Mouse (Mus musculus): ENCODE results near the gene Slc25a12. TPM values are rescaled to one million over a fixed set of nuclear protein-coding genes. Genes with fewer than 3 reads are reported as not detected.

Slc25a12 gene
- total RNA-seq, 2 experiments from 2014 or later = 53.6 to 106 TPM

DNA sequence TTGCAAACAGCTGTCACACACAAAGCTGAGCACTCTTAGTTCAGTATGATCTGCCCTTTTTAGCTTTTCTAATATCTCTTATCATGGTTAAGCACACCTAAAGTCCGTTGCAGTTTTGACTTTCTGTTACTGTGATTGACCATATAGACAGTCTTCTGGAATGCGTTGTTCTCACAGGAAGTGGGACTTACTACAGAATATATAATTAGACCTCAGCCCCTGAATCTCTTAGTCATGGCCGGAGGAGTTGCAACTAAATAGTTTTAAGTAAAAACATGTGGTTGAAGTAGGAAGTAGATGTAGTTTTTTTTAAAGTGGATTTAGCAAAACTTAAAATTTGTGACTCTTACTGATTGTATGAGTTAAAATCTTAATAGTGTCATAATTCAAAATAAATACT lies 119.5 kb downstream of the Slc25a12 start:
- no peak for DNase-seq

DNA sequence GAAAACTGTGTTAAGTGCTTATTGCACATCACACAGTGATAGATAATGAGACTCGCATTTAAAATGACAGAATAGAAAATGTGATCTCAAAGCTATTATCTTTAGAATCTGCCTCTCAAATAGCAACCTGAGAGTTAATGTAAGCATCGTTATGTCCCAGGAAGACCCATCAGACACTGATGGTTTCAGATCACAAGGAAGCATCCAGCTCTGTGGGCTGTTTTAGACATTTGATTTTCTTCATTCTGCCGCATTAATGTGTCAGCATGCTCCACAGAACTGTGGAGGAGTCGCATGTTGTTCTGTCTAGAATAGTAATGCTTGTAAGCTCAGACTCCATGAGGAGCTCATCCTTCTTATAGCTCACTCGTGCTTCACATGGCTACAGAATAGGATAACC lies 121.5 kb downstream of the Slc25a12 start:
- no peak for DNase-seq

DNA sequence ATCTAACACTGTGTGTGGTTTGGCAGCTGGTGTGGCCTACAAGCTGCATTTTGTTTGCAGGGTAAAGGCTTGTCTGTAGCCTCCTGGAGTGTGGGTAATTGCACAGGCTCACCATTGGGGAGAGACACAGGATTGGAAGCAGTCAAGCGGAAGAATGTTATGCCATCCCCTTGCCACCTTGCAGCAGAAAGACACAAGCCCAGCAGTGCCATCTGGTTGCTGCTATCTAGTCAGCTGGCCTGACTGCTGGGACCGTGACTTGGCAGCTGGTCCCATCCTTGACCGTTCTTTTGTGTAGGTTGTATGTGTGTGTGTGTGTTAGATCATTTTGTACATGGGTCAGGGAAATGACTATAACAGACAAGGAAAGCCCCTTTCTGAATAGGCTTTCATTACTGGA lies 122.1 kb downstream of the Slc25a12 start:
- DNase-seq = no peak

DNA sequence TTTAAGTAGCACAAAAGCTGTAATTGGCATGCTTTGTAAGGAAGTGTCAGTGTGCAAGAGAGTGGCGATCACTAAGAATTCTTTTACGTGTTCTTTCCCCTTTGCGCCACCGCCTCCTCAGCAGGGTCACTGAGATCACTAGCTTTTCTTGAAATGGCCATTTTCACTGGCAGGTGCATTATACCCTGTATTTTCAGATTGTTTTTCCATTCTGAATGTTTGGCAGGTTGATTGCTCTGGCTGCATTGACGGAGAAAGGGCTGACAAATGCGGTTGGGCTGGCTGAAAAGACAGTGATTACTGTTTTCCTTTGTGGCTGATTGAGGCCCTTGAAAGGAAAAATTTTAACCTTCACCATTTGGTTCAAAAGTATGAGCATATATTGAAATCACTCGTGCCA lies 122.7 kb downstream of the Slc25a12 start:
- no peak for DNase-seq

DNA sequence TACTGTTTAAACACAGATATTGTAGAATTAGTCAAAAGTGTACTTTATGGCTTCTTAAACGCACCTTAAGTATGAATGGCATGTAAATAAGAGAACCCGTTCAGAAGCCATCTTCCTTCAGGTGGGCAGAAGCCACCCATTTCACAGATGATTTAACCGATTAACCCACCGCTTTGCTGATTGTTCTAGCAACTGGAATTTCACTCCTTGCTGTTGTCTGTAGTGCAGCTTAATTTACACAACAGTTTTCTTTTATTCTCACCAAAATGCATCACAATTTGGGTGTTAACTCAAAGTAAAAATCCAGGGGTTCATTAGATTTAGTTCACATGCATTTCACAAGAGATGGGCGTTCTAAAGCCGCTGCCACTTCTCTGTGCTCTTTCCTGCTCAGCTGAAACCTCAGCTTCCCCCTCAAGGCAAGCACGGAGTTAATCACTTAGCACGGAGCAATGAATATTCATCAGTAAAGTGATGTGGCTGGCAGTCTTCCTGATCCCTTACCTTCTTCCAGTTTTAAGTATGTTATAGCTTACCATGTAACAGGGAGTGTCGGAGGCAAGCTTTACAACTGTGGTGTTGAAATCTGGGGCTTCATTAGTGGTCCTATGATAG lies 124.4 kb downstream of the Slc25a12 start:
- no peak for DNase-seq

DNA sequence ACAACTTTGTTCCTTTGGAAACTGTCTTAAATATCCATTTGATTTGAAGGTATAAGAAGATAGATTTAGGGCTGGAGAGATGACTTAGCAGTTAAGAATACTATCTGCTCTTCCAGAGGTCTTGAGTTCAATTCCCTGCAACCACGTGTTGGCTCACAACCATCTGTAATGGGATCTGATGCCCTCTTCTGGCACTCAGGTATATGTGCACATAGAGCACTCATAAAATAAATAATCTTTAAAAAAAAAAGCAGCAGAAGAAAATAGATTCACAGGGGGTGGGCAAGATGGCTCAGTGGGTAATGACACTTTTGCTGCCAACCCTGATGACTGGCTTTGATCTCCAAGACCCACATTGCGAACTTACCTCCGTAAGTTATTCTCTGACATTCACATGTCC lies 125.4 kb downstream of the Slc25a12 start:
- no peak for DNase-seq

DNA sequence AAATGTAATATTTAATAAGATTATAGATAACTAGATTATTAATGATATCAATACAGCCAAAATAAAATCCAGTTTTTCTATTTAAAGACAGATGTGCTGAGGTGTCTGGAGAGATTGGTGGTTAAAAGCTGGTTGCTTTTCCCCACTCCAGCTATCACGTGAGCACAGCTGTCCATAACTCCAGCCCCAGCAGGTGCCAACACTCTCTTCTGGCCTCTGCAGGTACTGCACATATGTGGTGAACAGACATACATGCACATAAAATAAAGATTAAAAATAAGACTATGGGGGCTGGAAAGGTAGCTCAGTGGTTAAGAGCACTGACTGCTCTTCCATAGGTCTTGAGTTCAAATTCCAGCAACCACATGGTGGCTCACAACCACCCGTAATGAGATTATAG lies 126.0 kb downstream of the Slc25a12 start:
- no peak for DNase-seq

DNA sequence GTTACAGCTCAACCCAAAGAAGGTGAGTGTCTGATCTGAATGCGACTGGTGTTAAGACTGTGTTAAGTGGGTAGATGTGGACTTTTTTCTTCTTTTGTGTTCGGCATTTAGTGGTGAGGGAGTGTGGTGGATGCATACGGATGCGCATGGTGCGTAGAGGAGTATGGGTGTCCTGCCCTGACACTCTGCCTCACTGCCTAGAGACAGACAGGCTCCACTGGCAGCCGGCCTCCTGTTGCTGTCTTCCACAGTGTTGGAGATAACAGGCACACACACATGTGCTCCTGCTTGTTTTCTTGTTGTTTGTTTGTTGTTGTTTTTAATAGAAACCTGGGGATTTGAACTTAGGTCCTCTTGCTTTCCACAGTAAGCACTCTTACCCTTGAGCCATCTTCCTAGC lies 131.5 kb downstream of the Slc25a12 start:
- DNase-seq = no peak

DNA sequence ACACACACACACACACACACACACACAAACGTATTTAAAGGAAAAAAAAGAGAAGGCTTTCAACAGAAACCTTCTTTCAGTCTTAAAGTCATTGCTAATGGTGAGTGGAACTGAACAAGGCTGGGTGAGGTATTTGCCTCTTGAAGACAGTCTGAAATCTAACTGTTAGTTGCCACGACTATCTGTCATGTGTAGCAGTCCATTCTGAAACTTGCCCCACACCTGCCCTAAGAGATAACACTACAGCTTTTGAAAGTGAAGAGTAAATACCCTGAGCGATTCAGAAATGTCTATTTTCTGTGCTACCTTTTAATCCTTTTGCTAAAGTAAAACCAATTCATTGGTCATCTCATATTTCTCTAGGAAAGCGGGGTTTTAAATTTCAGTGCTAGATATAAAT lies 132.1 kb downstream of the Slc25a12 start:
- DNase-seq = no peak

DNA sequence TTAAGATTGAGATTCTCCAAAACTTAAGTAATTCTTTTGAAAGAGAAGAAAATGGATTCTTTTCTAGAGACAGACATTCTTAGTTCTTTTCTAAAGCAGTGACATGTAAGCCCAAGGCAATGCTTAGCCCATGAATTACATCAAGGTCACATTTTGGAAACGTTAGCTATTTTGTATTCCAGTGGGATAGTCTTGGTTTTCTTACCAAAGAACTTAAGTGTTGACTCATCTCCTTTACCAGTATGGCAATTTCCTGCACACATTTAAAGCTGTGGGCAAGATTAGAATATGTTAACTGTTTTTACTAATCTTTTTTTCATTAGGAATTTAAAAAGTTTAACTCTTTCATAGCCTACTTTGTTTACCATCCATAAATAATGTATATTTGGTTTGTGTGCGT lies 134.6 kb downstream of the Slc25a12 start:
- no peak for DNase-seq

DNA sequence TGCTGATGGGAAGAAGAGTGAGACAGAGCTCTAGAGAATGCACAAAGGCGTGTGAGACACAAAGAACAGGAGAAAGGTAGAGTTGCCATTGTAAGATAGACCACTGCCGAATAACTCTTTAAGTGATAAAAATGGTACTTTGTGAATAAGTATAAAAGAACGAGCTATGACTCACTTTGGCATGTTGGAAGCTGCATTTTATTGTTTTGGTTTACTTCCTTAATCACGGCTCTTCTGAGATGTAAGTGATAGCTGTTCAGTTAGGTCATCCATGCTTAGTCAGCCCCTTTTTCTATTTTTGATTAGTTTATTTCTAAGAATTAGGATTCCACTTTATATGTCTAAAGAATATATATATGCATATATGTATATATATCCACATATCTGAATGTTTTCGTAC lies 135.6 kb downstream of the Slc25a12 start:
- no peak for DNase-seq

DNA sequence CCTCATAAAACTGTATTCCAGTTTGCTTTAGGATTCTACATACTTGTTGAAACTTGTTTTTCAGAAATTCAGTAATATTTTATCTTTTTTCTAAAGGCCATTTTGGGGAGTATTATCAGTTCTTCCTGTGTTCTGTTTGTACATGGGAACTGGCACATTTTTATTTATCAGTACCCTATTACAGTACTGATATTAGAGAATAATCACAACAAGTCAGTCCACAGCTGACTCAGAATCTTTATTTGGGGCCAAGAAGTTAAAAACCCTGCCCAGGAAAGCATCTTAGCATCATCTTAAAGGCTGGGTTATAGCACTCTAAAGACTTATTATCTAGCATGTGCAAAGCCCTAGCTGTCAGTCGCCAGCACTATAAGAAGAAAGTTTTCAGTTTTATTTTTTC lies 137.9 kb downstream of the Slc25a12 start:
- DNase-seq = no peak

DNA sequence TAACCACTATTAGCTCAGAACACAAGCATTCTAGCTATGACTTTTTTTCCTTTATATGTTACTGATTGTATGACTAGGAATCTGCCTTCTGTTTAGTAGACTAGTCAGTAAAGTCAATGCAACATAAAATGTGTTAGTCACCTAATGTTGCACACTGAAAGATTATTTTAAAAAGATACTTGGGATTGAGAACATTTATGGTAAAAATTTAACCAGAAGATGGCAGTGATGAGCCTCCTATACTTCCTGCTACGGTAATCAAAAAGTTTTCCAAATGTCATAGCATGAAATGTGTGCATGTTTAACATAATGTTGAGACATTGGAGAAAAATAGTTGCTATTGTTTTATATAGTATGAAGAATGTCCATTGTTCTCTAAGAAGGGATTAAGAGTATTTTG lies 140.2 kb downstream of the Slc25a12 start:
- DNase-seq = no peak

Other genes starting within 250 kb of the Slc25a12 start
- gene Cybrd1, start 249.8 kb downstream of the Slc25a12 start, total RNA-seq (2021) = under 1 TPM; 0.53 to 0.99 TPM
- 10 to 100 TPM; 89.3 to 97.1 TPM for gene Dync1i2, start 156.0 kb downstream of the Slc25a12 start, total RNA-seq (2021)
- 10 to 100 TPM; 30.7 to 35.8 TPM for gene Hat1, start 21.2 kb upstream of the Slc25a12 start, total RNA-seq (2021)
- 10 to 100 TPM; 27.5 to 30.6 TPM for gene Metap1d, start 85.5 kb upstream of the Slc25a12 start, total RNA-seq (2021)
- under 1 TPM; 0.23 to 0.43 TPM for gene Dlx1, start 160.4 kb upstream of the Slc25a12 start, total RNA-seq (2021)
- under 1 TPM in 1 of 2 experiments, not detected in 1; 0.16 TPM for gene Dlx2, start 179.0 kb upstream of the Slc25a12 start, total RNA-seq (2021)